Mouse (Mus musculus) midbrain, postnatal 0 days (tissue): ENCODE data around the gene 1700012B09Rik. TPM values are rescaled to one million over a fixed set of nuclear protein-coding genes. Genes with fewer than 3 reads are reported as not detected.
A peak's percentile ranks its signal among the peaks of the same experiment; 100 is the strongest.

Source experiments
- ATAC-seq: fragments of 200-750 bp; cut with Nextera tagmentation; 2 replicates; pipeline ENCODE4 v1.8.0; 2017; ENCODE audit warnings: moderate number of reproducible peaks, mild to moderate bottlenecking, moderate TSS enrichment, moderate library complexity; ENCODE audit not compliant: low FRiP score
- DNase-seq: peaks from one replicate; pipeline ENCODE4 v3.0.0-alpha.2; 2015; ENCODE audit warnings: low spot score
- H3K27ac ChIP-seq: fragments of 300-500 bp; sonication (generic); 2 replicates; pipeline ENCODE4 v1.5.1; 2014; ENCODE audit warnings: low read depth, mild to moderate bottlenecking, low read length, mixed read lengths
- H3K27me3 ChIP-seq: fragments of 300-500 bp; sonication (generic); 2 replicates; pipeline ENCODE4 v1.6.1; 2014; ENCODE audit warnings: low read length, control low read depth, mixed read lengths; ENCODE audit not compliant: insufficient read depth
- H3K36me3 ChIP-seq: fragments of 300-500 bp; sonication (generic); 2 replicates; pipeline ENCODE4 v1.6.1; 2014; ENCODE audit warnings: low read length, control low read depth, mixed read lengths; ENCODE audit not compliant: insufficient read depth
- H3K4me1 ChIP-seq: fragments of 300-500 bp; sonication (generic); 2 replicates; pipeline ENCODE4 v1.6.1; 2014; ENCODE audit warnings: mild to moderate bottlenecking, control low read depth, antibody characterized with exemption, low read length, mixed read lengths; ENCODE audit not compliant: insufficient read depth
- H3K4me2 ChIP-seq: fragments of 300-500 bp; sonication (generic); 2 replicates; pipeline ENCODE4 v1.6.1; 2014; ENCODE audit warnings: low read depth, mild to moderate bottlenecking, low read length, mixed read lengths; ENCODE audit not compliant: poor library complexity, severe bottlenecking
- H3K4me3 ChIP-seq: fragments of 300-500 bp; sonication (generic); 2 replicates; pipeline ENCODE4 v1.5.1; 2014; ENCODE audit warnings: low read depth, mild to moderate bottlenecking, low read length, moderate library complexity
- H3K9ac ChIP-seq: fragments of 300-500 bp; sonication (generic); replicated peaks from 2 replicates; pipeline ENCODE4 v1.6.1; 2014; ENCODE audit warnings: mild to moderate bottlenecking, low read length, moderate library complexity, mixed read lengths; ENCODE audit not compliant: poor library complexity, severe bottlenecking
- H3K9me3 ChIP-seq: fragments of 300-500 bp; sonication (generic); 2 replicates; pipeline ENCODE4 v1.6.1; 2016; ENCODE audit warnings: low read length, control low read depth
- CTCF ChIP-seq: IDR thresholded peaks from 2 replicates; pipeline ENCODE4 v1.5.1; 2016; ENCODE audit warnings: antibody characterized with exemption, mild to moderate bottlenecking
- WGBS: fragments of 180-500 bp; shearing (Covaris S2); extraction: QIAGEN DNeasy Blood & Tissue Kit; methylation state at CpG from one replicate; pipeline ENCODE4 v1.1.7; 2014; 5-methylcytosine and 5-hydroxymethylcytosine counted together
- polyA plus RNA-seq: library from polyadenylated mRNA; unstranded; fragments of >200 nt; fragmentation: Nextera tagmentation; extraction: Ambion mirVana; gene quantifications from 2 replicates; pipeline ENCODE4 v1.2.1, GENCODE M21; 2015
- total RNA-seq: library from RNA; depleted of rRNA; stranded (reverse); fragments of >200 nt; gene quantifications from 2 replicates; pipeline ENCODE4 v1.2.3, GENCODE M21; 2014

The 1700012B09Rik gene
- total and polyA plus RNA-seq, 2 experiments from 2014 or later = 3.9 to 6.2 TPM

GRCm38 (mm10) chr9:14726629-14727028 is 44.2 kb downstream of the 1700012B09Rik start:
- no peak overlapping the region for H3K4me2 ChIP-seq
- ATAC-seq (no peak), DNase-seq (no peak)
- H3K36me3 ChIP-seq = no peaks in the 10 kb centered on the region
- no peaks in the 10 kb centered on the region for H3K4me1 ChIP-seq
- no peaks in the 10 kb centered on the region for H3K27me3 ChIP-seq
- 90% methylated on average over 4 of the region's 4 CpGs for WGBS
- no peak overlapping the region for H3K27ac ChIP-seq
- H3K4me3 ChIP-seq = no peak overlapping the region
- no peaks in the 10 kb centered on the region for H3K9me3 ChIP-seq
- TF ChIP-seq CTCF = no peak
- H3K9ac ChIP-seq = no peak overlapping the region

DNA sequence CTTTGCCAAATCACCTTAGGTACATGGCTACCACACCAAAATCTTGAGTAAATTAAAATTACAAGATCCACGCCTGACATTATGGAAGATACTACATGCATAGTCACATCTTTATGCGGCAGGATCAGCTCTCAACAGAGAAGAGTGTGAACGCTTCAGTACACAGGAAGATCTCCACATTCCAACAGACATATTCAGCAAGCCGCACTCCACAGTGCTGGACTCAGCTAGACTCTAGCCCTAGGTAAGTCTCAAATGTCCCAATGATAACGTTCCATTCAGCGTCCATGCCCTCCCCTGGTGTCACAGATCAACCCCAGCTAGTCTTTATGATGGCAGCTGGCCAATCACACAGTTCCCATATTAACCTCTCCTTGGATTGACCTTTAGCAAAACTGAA is 44.8 kb downstream of the 1700012B09Rik start:
- TF ChIP-seq CTCF = no peak
- no peaks in the 10 kb centered on the region for H3K4me1 ChIP-seq
- WGBS = 89% methylated on average over 6 of the region's 6 CpGs
- no peak overlapping the region for H3K9ac ChIP-seq
- no peaks in the 10 kb centered on the region for H3K36me3 ChIP-seq
- no peak overlapping the region for H3K27ac ChIP-seq
- H3K4me2 ChIP-seq = no peak overlapping the region
- ATAC-seq (no peak), DNase-seq (no peak)
- H3K27me3 ChIP-seq = no peaks in the 10 kb centered on the region
- no peak overlapping the region for H3K4me3 ChIP-seq
- no peaks in the 10 kb centered on the region for H3K9me3 ChIP-seq

DNA sequence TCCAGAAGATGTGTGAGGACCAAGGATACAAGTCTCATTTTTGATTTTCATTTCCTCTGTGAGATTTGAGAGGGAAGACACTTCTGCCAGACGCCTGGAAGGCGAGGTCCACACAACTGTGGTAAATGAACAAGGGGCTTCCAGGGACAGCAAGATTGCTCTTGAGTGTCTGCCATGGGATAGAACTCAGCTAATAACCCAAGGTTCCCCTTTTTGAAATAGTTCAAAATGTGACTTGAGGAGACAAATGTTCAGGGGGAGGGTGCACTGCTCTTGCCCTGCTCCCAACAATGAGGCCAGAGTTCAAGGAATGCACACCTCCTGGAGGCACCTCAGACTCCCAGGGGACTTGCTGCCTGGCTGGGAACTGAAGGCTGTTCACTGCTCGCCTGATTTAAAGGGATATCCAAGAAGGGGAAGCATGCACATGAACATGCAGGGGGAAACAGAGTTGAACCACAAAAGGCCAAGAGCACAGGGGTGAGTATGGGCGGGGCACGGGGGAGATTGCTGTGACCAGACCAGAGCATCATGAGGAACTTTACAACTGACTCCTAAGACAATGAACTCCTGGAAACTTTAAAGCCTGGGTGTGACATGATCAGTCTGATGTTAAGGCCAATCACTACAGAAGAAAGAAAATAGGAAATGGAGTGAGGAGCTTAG is 45.9 kb downstream of the 1700012B09Rik start:
- 80% methylated on average over 5 of the region's 5 CpGs for WGBS
- ATAC-seq = no peak

GRCm38 (mm10) chr9:14721610-14722009 is 49.2 kb downstream of the 1700012B09Rik start:
- Histone ChIP-seq H3K4me2 (no peak overlapping the region), H3K27me3 (no peaks in the 10 kb centered on the region), H3K4me3 (no peak overlapping the region), H3K4me1 (no peaks in the 10 kb centered on the region), H3K9me3 (no peaks in the 10 kb centered on the region), H3K9ac (no peak overlapping the region), H3K36me3 (no peaks in the 10 kb centered on the region), H3K27ac (no peak overlapping the region)
- no peak for DNase-seq
- WGBS = 78% methylated on average over 5 of the region's 5 CpGs
- ATAC-seq = no peak
- TF ChIP-seq CTCF = no peak

More for the DNA sequence above, 45.9 kb downstream of the 1700012B09Rik start:
- Histone ChIP-seq H3K27ac (no peak overlapping the region), H3K4me3 (no peak overlapping the region), H3K4me1 (no peaks in the 10 kb centered on the region), H3K4me2 (no peak overlapping the region), H3K9me3 (no peaks in the 10 kb centered on the region), H3K27me3 (no peaks in the 10 kb centered on the region), H3K36me3 (no peaks in the 10 kb centered on the region), H3K9ac (no peak overlapping the region)
- no peak for DNase-seq
- TF ChIP-seq CTCF = no peak

- 69% methylated on average over 2 of the region's 2 CpGs for WGBS
- no peaks in the 10 kb centered on the region for H3K27me3 ChIP-seq
- no peaks in the 10 kb centered on the region for H3K4me1 ChIP-seq
- TF ChIP-seq CTCF = no peak
- H3K36me3 ChIP-seq = no peaks in the 10 kb centered on the region
- H3K4me3 ChIP-seq = no peak overlapping the region
- DNase-seq (no peak), ATAC-seq (no peak)
- no peak overlapping the region for H3K27ac ChIP-seq
- no peaks in the 10 kb centered on the region for H3K9me3 ChIP-seq
- H3K4me2 ChIP-seq = no peak overlapping the region
- H3K9ac ChIP-seq = no peak overlapping the region
Observed at GRCm38 (mm10) chr9:14720384-14720783, 50.4 kb downstream of the 1700012B09Rik start.

DNA sequence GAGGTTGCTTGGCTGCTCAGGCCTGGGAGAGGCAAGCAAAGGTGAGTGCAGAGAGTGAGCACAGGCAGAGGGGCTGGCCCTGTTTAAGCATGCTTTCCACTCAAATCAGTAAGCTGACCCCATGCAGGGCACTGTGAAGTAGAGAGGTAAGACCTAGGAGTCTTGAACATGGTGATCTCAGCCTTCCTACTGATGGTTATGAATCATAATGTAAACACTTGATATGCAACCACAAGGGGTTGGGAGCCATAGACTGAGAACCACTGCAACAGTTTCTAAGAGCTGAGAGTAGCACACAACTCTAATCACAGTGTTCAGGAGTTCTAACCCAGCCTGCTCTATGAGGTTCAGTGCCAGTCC is 52.5 kb downstream of the 1700012B09Rik start:
- H3K4me2 ChIP-seq = peak overlapping the region; percentile 4; the same call in 1 of the 2 replicates
- H3K9ac ChIP-seq = no peak overlapping the region
- H3K4me3 ChIP-seq = no peak overlapping the region
- H3K27ac ChIP-seq = no peak overlapping the region
- ATAC-seq (no peak), DNase-seq (no peak)
- H3K27me3 ChIP-seq = no peaks in the 10 kb centered on the region
- no peak for TF ChIP-seq CTCF
- H3K9me3 ChIP-seq = no peaks in the 10 kb centered on the region
- no peaks in the 10 kb centered on the region for H3K4me1 ChIP-seq
- H3K36me3 ChIP-seq = no peaks in the 10 kb centered on the region
